Mouse (Mus musculus) forebrain, postnatal 0 days (tissue): ENCODE measurements around the gene Inpp5e. TPM values are rescaled to one million over a fixed set of nuclear protein-coding genes. Genes with fewer than 3 reads are reported as not detected.

Source experiments
- ATAC-seq: fragments of 200-750 bp; cut with Nextera tagmentation; 2 replicates; pipeline ENCODE4 v1.8.0; 2017; ENCODE audit warnings: mild to moderate bottlenecking, moderate library complexity
- DNase-seq: peaks from one replicate; pipeline ENCODE4 v3.0.0-alpha.2; 2015
- H3K27ac ChIP-seq: fragments of 300-500 bp; sonication (generic); 2 replicates; pipeline ENCODE4 v1.5.1; 2014; ENCODE audit warnings: low read depth, mild to moderate bottlenecking, antibody characterized with exemption, low read length, moderate library complexity, mixed read lengths
- H3K27me3 ChIP-seq: fragments of 300-500 bp; sonication (generic); 2 replicates; pipeline ENCODE4 v1.6.1; 2014; ENCODE audit warnings: mild to moderate bottlenecking, low read length, mixed read lengths; ENCODE audit not compliant: insufficient read depth
- H3K36me3 ChIP-seq: fragments of 300-500 bp; sonication (generic); 2 replicates; pipeline ENCODE4 v1.6.1; 2014; ENCODE audit warnings: mild to moderate bottlenecking, moderate library complexity; ENCODE audit not compliant: insufficient read depth
- H3K4me1 ChIP-seq: fragments of 300-500 bp; sonication (generic); 2 replicates; pipeline ENCODE4 v1.6.1; 2014; ENCODE audit warnings: antibody characterized with exemption; ENCODE audit not compliant: insufficient read depth
- H3K4me2 ChIP-seq: fragments of 300-500 bp; sonication (generic); 2 replicates; pipeline ENCODE4 v1.6.1; 2014; ENCODE audit warnings: low read depth, mild to moderate bottlenecking, moderate library complexity
- H3K4me3 ChIP-seq: fragments of 300-500 bp; sonication (generic); 2 replicates; pipeline ENCODE4 v1.5.1; 2014; ENCODE audit warnings: low read depth, low read length, mixed read lengths
- H3K9ac ChIP-seq: fragments of 300-500 bp; sonication (generic); 2 replicates; pipeline ENCODE4 v1.6.1; 2014; ENCODE audit warnings: mild to moderate bottlenecking
- H3K9me3 ChIP-seq: fragments of 300-500 bp; sonication (generic); 2 replicates; pipeline ENCODE4 v1.6.1; 2016; ENCODE audit warnings: low read length
- CTCF ChIP-seq: sonication (generic); IDR thresholded peaks from 2 replicates; pipeline ENCODE4 v1.5.1; 2016; ENCODE audit warnings: antibody characterized with exemption, control low read depth, low read depth
- WGBS: fragments of 180-500 bp; shearing (Covaris S2); extraction: QIAGEN DNeasy Blood & Tissue Kit; methylation state at CpG from one replicate; pipeline ENCODE4 v1.1.7; 2014; 5-methylcytosine and 5-hydroxymethylcytosine counted together
- polyA plus RNA-seq: library from polyadenylated mRNA; unstranded; fragments of >200 nt; fragmentation: Nextera tagmentation; extraction: Ambion mirVana; gene quantifications from 2 replicates; pipeline ENCODE4 v1.2.1, GENCODE M21; 2015
- total RNA-seq: library from RNA; depleted of rRNA; stranded (reverse); fragments of >200 nt; gene quantifications from 2 replicates; pipeline ENCODE4 v1.2.3, GENCODE M21; 2014; rRNA removed

Gene Inpp5e
- total and polyA plus RNA-seq, 2 experiments from 2014 or later, result 12.6 to 26.6 TPM

- 84% methylated on average over 4 of the region's 4 CpGs for WGBS
- Histone ChIP-seq H3K4me1 (peaks cover 6% of the 10 kb centered on the region; the same call in 1 of the 2 replicates), H3K9me3 (no peaks in the 10 kb centered on the region), H3K36me3 (no peaks in the 10 kb centered on the region), H3K27me3 (no peaks in the 10 kb centered on the region), H3K27ac (no peak overlapping the region), H3K4me2 (no peak overlapping the region), H3K4me3 (no peak overlapping the region), H3K9ac (no peak overlapping the region)
- DNase-seq (no peak), ATAC-seq (no peak)
- no peak for TF ChIP-seq CTCF
These were observed 52.8 kb downstream of the Inpp5e start for GRCm38 (mm10) chr2:26356231-26356630.

- no peak for TF ChIP-seq CTCF
- ATAC-seq, result no peak
- Histone ChIP-seq H3K9me3 (no peaks in the 10 kb centered on the region), H3K36me3 (peaks cover 7% of the 10 kb centered on the region), H3K27ac (no peak overlapping the region), H3K4me3 (no peak overlapping the region), H3K27me3 (no peaks in the 10 kb centered on the region), H3K4me2 (no peak overlapping the region), H3K9ac (no peak overlapping the region), H3K4me1 (peaks cover 10% of the 10 kb centered on the region; the same call in 1 of the 2 replicates)
- no peak for DNase-seq
- WGBS, result 96% methylated on average over 4 of the region's 4 CpGs
These were observed 54.6 kb downstream of the Inpp5e start for GRCm38 (mm10) chr2:26354401-26354800.

GRCm38 (mm10) chr2:26353066-26353980, 55.7 kb downstream of the Inpp5e start:
- Histone ChIP-seq H3K4me1 (peaks cover 10% of the 10 kb centered on the region; the same call in 1 of the 2 replicates), H3K27ac (no peak overlapping the region), H3K4me2 (peak overlapping the region; percentile 83), H3K36me3 (peaks cover 18% of the 10 kb centered on the region), H3K9ac (peak overlapping the region; percentile 97), H3K4me3 (peak overlapping the region; percentile 86), H3K9me3 (no peaks in the 10 kb centered on the region), H3K27me3 (no peaks in the 10 kb centered on the region)
- TF ChIP-seq CTCF, result no peak
- DNase-seq, result no peak
- ATAC-seq, result no peak
- WGBS, result 86% methylated on average over 11 of the region's 11 CpGs

- peaks cover 27% of the 10 kb centered on the region for H3K36me3 ChIP-seq
- peak overlapping the region; percentile 83 for H3K4me2 ChIP-seq
- no peak for DNase-seq
- no peaks in the 10 kb centered on the region for H3K9me3 ChIP-seq
- H3K4me3 ChIP-seq, result peak overlapping the region; percentile 86
- no peak; the same call in 1 of the 2 replicates for TF ChIP-seq CTCF
- peaks cover 10% of the 10 kb centered on the region; the same call in 1 of the 2 replicates for H3K4me1 ChIP-seq
- H3K27me3 ChIP-seq, result no peaks in the 10 kb centered on the region
- peak overlapping the region; percentile 94 for H3K27ac ChIP-seq
- peak; percentile 42 for ATAC-seq
- peak overlapping the region; percentile 97 for H3K9ac ChIP-seq
- 3% methylated on average over 36 of the region's 36 CpGs for WGBS
These were observed 56.6 kb downstream of the Inpp5e start for GRCm38 (mm10) chr2:26352291-26352910.

- H3K4me2 ChIP-seq, result peak within 1 kb of the TSS; percentile 89
- peaks cover 35% of the 10 kb centered on the region for H3K36me3 ChIP-seq
- peaks cover 10% of the 10 kb centered on the region; the same call in 1 of the 2 replicates for H3K4me1 ChIP-seq
- H3K27ac ChIP-seq, result peak within 1 kb of the TSS; percentile 94
- peak within 1 kb of the TSS; percentile 86 for H3K4me3 ChIP-seq
- H3K27me3 ChIP-seq, result no peaks in the 10 kb centered on the region
- DNase-seq (peak; percentile 96), ATAC-seq (peak; percentile 92)
- H3K9ac ChIP-seq, result peak within 1 kb of the TSS; percentile 97
- 3% methylated on average over 62 of the region's 62 CpGs for WGBS
- peak; percentile 80 for TF ChIP-seq CTCF
- H3K9me3 ChIP-seq, result no peaks in the 10 kb centered on the region
These were observed 57.4 kb downstream of the Inpp5e start, which contains the start of gene Dnlz for GRCm38 (mm10) chr2:26351358-26352290. Dnlz (minus strand) TSS chr2:26352110.

GRCm38 (mm10) chr2:26348241-26348640, 60.8 kb downstream of the Inpp5e start:
- no peak overlapping the region for H3K4me3 ChIP-seq
- no peak overlapping the region for H3K27ac ChIP-seq
- ATAC-seq, result no peak
- 75% methylated on average over 6 of the region's 6 CpGs for WGBS
- no peak for DNase-seq
- no peak for TF ChIP-seq CTCF
- no peak overlapping the region for H3K4me2 ChIP-seq
- no peaks in the 10 kb centered on the region for H3K9me3 ChIP-seq
- H3K27me3 ChIP-seq, result no peaks in the 10 kb centered on the region
- H3K36me3 ChIP-seq, result peaks cover 65% of the 10 kb centered on the region
- H3K4me1 ChIP-seq, result peaks cover 10% of the 10 kb centered on the region; the same call in 1 of the 2 replicates
- no peak overlapping the region for H3K9ac ChIP-seq

Other genes with a start within 250 kb of the Inpp5e start
- gene Lhx3, start 200.9 kb downstream of the Inpp5e start, total RNA-seq, result 0.08 TPM in 1 of 2 replicates, not detected in the other
- gene Lhx3, start 200.9 kb downstream of the Inpp5e start, polyA plus RNA-seq, result 0.06 TPM in 1 of 2 replicates, not detected in the other
- 21.2 and 22.2 TPM in 2 replicates for gene Qsox2, start 171.7 kb downstream of the Inpp5e start, total RNA-seq
- gene Qsox2, start 171.7 kb downstream of the Inpp5e start, polyA plus RNA-seq, result 5.5 and 9.1 TPM in 2 replicates
- 1.5 and 2.0 TPM in 2 replicates for gene Ccdc187, start 114.6 kb downstream of the Inpp5e start, total RNA-seq
- gene Ccdc187, start 114.6 kb downstream of the Inpp5e start, polyA plus RNA-seq, result 0.13 TPM in 2 replicates
- 242 and 257 TPM in 2 replicates for gene Gpsm1, start 93.7 kb downstream of the Inpp5e start, total RNA-seq
- gene Gpsm1, start 93.7 kb downstream of the Inpp5e start, polyA plus RNA-seq, result 140 and 149 TPM in 2 replicates
- gene Dnlz, start 57.1 kb downstream of the Inpp5e start, total RNA-seq, result 32.2 and 39.8 TPM in 2 replicates
- 28.8 and 33.2 TPM in 2 replicates for gene Dnlz, start 57.1 kb downstream of the Inpp5e start, polyA plus RNA-seq
- gene Card9, start 48.3 kb downstream of the Inpp5e start, total RNA-seq, result 4.0 and 4.1 TPM in 2 replicates
- 0.84 and 1.8 TPM in 2 replicates for gene Card9, start 48.3 kb downstream of the Inpp5e start, polyA plus RNA-seq
- 56.7 and 58.6 TPM in 2 replicates for gene Snapc4, start 28.6 kb downstream of the Inpp5e start, total RNA-seq
- gene Snapc4, start 28.6 kb downstream of the Inpp5e start, polyA plus RNA-seq, result 14.9 and 19.1 TPM in 2 replicates
- gene Entr1, start 19.9 kb downstream of the Inpp5e start, total RNA-seq, result 160 and 179 TPM in 2 replicates
- gene Entr1, start 19.9 kb downstream of the Inpp5e start, polyA plus RNA-seq, result 146 and 152 TPM in 2 replicates
- 66.0 and 74.3 TPM in 2 replicates for gene Pmpca, start 19.9 kb downstream of the Inpp5e start, total RNA-seq
- 76.1 and 85.7 TPM in 2 replicates for gene Pmpca, start 19.9 kb downstream of the Inpp5e start, polyA plus RNA-seq
- 52.6 and 65.6 TPM in 2 replicates for gene Sec16a, start 36.0 kb upstream of the Inpp5e start, total RNA-seq
- 9.0 and 10.9 TPM in 2 replicates for gene Sec16a, start 36.0 kb upstream of the Inpp5e start, polyA plus RNA-seq
- gene Notch1, start 107.5 kb upstream of the Inpp5e start, total RNA-seq, result 23.8 and 38.7 TPM in 2 replicates
- 5.0 and 6.8 TPM in 2 replicates for gene Notch1, start 107.5 kb upstream of the Inpp5e start, polyA plus RNA-seq
- 63.9 and 64.6 TPM in 2 replicates for gene Egfl7, start 170.8 kb upstream of the Inpp5e start, total RNA-seq
- gene Egfl7, start 170.8 kb upstream of the Inpp5e start, polyA plus RNA-seq, result 52.8 and 67.3 TPM in 2 replicates
- not detected in 2 replicates for gene Gm20532, start 177.4 kb upstream of the Inpp5e start, total RNA-seq
- gene Gm20532, start 177.4 kb upstream of the Inpp5e start, polyA plus RNA-seq, result not detected in 2 replicates
- gene Agpat2, start 195.2 kb upstream of the Inpp5e start, total RNA-seq, result 7.8 and 10.0 TPM in 2 replicates
- 4.8 and 6.2 TPM in 2 replicates for gene Agpat2, start 195.2 kb upstream of the Inpp5e start, polyA plus RNA-seq
- 193 and 214 TPM in 2 replicates for gene Fam69b, start 219.3 kb upstream of the Inpp5e start, total RNA-seq
- gene Fam69b, start 219.3 kb upstream of the Inpp5e start, polyA plus RNA-seq, result 143 TPM in 2 replicates